Comparison of ENCODE assay signal across 15 mouse cellular contexts in genomic region chr11:115447321-115447885, GRCm38 (mm10). TPM values are rescaled to one million over a fixed set of nuclear protein-coding genes. Genes with fewer than 3 reads are reported as not detected.
DNase-seq lines count a peak whose midpoint lies in the region; ATAC-seq and TF ChIP-seq lines count a peak whose summit lies in the region.
"Had no signal": no experiment of that assay in that cellular context is flagged by ENCODE, and none has a peak within 500 bp of the region (broad histone marks: within the 10 kb centered on the region; RNA-seq: fewer than 3 reads in every experiment).

No protein-coding gene starts in this region.

- no peak for TF ChIP-seq EP300 in lung, postnatal 0 days (IDR thresholded peaks at IDR 0.05)

- TF ChIP-seq CTCF in lung, postnatal 0 days (IDR thresholded peaks at IDR 0.05), result no peak

- no peaks in the 10 kb centered on the region for H3K9me3 ChIP-seq in heart, embryonic 12.5 days (replicated peaks)
- H3K9me3 ChIP-seq in liver, embryonic 12.5 days (replicated peaks), result no peaks in the 10 kb centered on the region
- H3K9me3 ChIP-seq in lung, postnatal 0 days (ENCODE audit: low read length), result no peaks in the 10 kb centered on the region
- no peaks in the 10 kb centered on the region for H3K9me3 ChIP-seq in limb, embryonic 10.5 days (replicated peaks)

- H3K36me3 ChIP-seq in heart, embryonic 12.5 days, result no peaks in the 10 kb centered on the region
- H3K36me3 ChIP-seq in liver, embryonic 12.5 days, result no peaks in the 10 kb centered on the region
- no peaks in the 10 kb centered on the region for H3K36me3 ChIP-seq in lung, postnatal 0 days (ENCODE audit: insufficient read depth, low read length)
- no peaks in the 10 kb centered on the region for H3K36me3 ChIP-seq in limb, embryonic 10.5 days

- no peak overlapping the region for H3K4me3 ChIP-seq in heart, embryonic 12.5 days
- no peak overlapping the region for H3K4me3 ChIP-seq in liver, embryonic 12.5 days
- no peak overlapping the region for H3K4me3 ChIP-seq in lung, postnatal 0 days (ENCODE audit: low read depth, low read length)
- no peak overlapping the region for H3K4me3 ChIP-seq in limb, embryonic 10.5 days
- H3K4me3 ChIP-seq: left cerebral cortex, adult 2 months had no signal

- H3K4me2 ChIP-seq in heart, embryonic 12.5 days, result no peak overlapping the region
- no peak overlapping the region for H3K4me2 ChIP-seq in liver, embryonic 12.5 days
- H3K4me2 ChIP-seq in lung, postnatal 0 days (replicated peaks; ENCODE audit: low read depth, low read length), result no peak overlapping the region

- DNase-seq in heart, adult 8-10 months (ENCODE audit: low spot score), result no peak
- DNase-seq in thymus, postnatal 4 days, result peak; percentile 27
- DNase-seq in thymus, postnatal 25 days, result no peak
- DNase-seq in testis, postnatal 14 days (ENCODE audit: low spot score), result no peak
- no peak for DNase-seq in lung, postnatal 0 days (ENCODE audit: low spot score)
- DNase-seq in limb, embryonic 10.5 days (ENCODE audit: low spot score), result no peak
- DNase-seq: cerebellum, adult 11 months; lung, adult 18-20 months had no signal

- H3K27ac ChIP-seq in heart, embryonic 12.5 days (ENCODE audit: poor library complexity, severe bottlenecking), result peak overlapping the region; percentile 4; the same call in 1 of the 2 replicates
- H3K27ac ChIP-seq in liver, embryonic 12.5 days, result peak overlapping the region; percentile 45
- no peak overlapping the region for H3K27ac ChIP-seq in lung, postnatal 0 days (ENCODE audit: low read length)
- no peak overlapping the region for H3K27ac ChIP-seq in limb, embryonic 10.5 days
- H3K27ac ChIP-seq: left cerebral cortex, adult 2 months had no signal

- H3K4me1 ChIP-seq in heart, embryonic 12.5 days (replicated peaks), result peaks cover 23% of the 10 kb centered on the region
- peaks cover 13% of the 10 kb centered on the region; the same call in 1 of the 2 replicates for H3K4me1 ChIP-seq in liver, embryonic 12.5 days
- 0 out of 2 replicates have a peak, but pooled peaks cover 4% of the 10 kb centered on the region for H3K4me1 ChIP-seq in lung, postnatal 0 days (ENCODE audit: insufficient read depth, low read depth, low read length)
- peaks cover 29% of the 10 kb centered on the region for H3K4me1 ChIP-seq in limb, embryonic 10.5 days

- no peak for ATAC-seq in heart, embryonic 12.5 days (ENCODE audit: insufficient number of reproducible peaks, low FRiP score)
- 0 out of 2 replicates have a peak, but pooled peaks have one; percentile 11 for ATAC-seq in liver, embryonic 12.5 days
- ATAC-seq in lung, postnatal 0 days, result no peak
- ATAC-seq: activated CD4-positive, CD25-positive, alpha-beta regulatory T cell, adult 4 months had no signal

- WGBS in heart, embryonic 12.5 days, result 78% methylated on average over 11 of the region's 11 CpGs
- 71% methylated on average over 11 of the region's 11 CpGs for WGBS in liver, embryonic 12.5 days (ENCODE audit: insufficient replicate concordance)
- WGBS in lung, postnatal 0 days, result 83% methylated on average over 11 of the region's 11 CpGs
- 85% methylated on average over 11 of the region's 11 CpGs for WGBS in limb, embryonic 10.5 days

- H3K9ac ChIP-seq in heart, embryonic 12.5 days, result no peak overlapping the region
- no peak overlapping the region for H3K9ac ChIP-seq in liver, embryonic 12.5 days
- H3K9ac ChIP-seq in lung, postnatal 0 days (replicated peaks; ENCODE audit: low read depth), result no peak overlapping the region

- H3K27me3 ChIP-seq in heart, embryonic 12.5 days (replicated peaks), result no peaks in the 10 kb centered on the region
- H3K27me3 ChIP-seq in liver, embryonic 12.5 days (replicated peaks), result peaks cover 30% of the 10 kb centered on the region; the same call in 1 of the 2 replicates
- no peaks in the 10 kb centered on the region for H3K27me3 ChIP-seq in lung, postnatal 0 days (replicated peaks; ENCODE audit: insufficient read depth, low read length)
- H3K27me3 ChIP-seq in limb, embryonic 10.5 days (ENCODE audit: low read depth, poor library complexity, severe bottlenecking), result no peaks in the 10 kb centered on the region

RNA-seq across cellular contexts. Expression of gene Trim80, which starts 7.1 kb away (rescaled TPM):
- polyA plus RNA-seq in heart, embryonic 12.5 days (2016; fragmentation: Nextera tagmentation; extraction: Ambion mirVana), result 0.19 and 0.35 TPM in 2 replicates
- under 1 TPM in 1 of 4 experiments, not detected in 3; 0.16 TPM for total RNA-seq in heart, adult 8-10 months (2022)
- polyA plus RNA-seq in liver, embryonic 12.5 days (2016; fragmentation: Nextera tagmentation; extraction: Ambion mirVana), result 0.18 and 0.22 TPM in 2 replicates
- not detected in 2 replicates for polyA plus RNA-seq in lung, postnatal 0 days (2015; fragmentation: Nextera tagmentation; extraction: Ambion mirVana)
- polyA plus RNA-seq in limb, embryonic 10.5 days (2016; fragmentation: Nextera tagmentation; extraction: Ambion mirVana), result 0.18 and 0.26 TPM in 2 replicates
- total RNA-seq: heart, postnatal 10 days; megakaryocyte progenitor cell, adult 5-6 weeks had no signal
- polyA plus RNA-seq: activated CD4-positive, CD25-positive, alpha-beta regulatory T cell, adult 4 months; C2C12 had no signal

RNA-seq across cellular contexts. Expression of gene Slc16a5, which starts 14.9 kb away (rescaled TPM):
- polyA plus RNA-seq in heart, embryonic 12.5 days (2016; fragmentation: Nextera tagmentation; extraction: Ambion mirVana), result 0.17 TPM in 1 of 2 replicates, not detected in the other
- total RNA-seq in heart, adult 8-10 months (2022), result not detected
- polyA plus RNA-seq in liver, embryonic 12.5 days (2016; fragmentation: Nextera tagmentation; extraction: Ambion mirVana), result 0.08 and 0.10 TPM in 2 replicates
- polyA plus RNA-seq in lung, postnatal 0 days (2015; fragmentation: Nextera tagmentation; extraction: Ambion mirVana), result 0.07 and 0.13 TPM in 2 replicates
- 0.23 and 0.25 TPM in 2 replicates for polyA plus RNA-seq in limb, embryonic 10.5 days (2016; fragmentation: Nextera tagmentation; extraction: Ambion mirVana)
- total RNA-seq: left cerebral cortex, adult 2 months; megakaryocyte progenitor cell, adult 5-6 weeks had no signal

RNA-seq across cellular contexts. Expression of gene Kctd2, which starts 27.5 kb away (rescaled TPM):
- 16.0 and 17.5 TPM in 2 replicates for polyA plus RNA-seq in heart, embryonic 12.5 days (2016; fragmentation: Nextera tagmentation; extraction: Ambion mirVana)
- total RNA-seq in heart, adult 8-10 months (2022), result 10 to 100 TPM; 29.3 to 34.0 (median 29.7) TPM
- 8.6 and 9.3 TPM in 2 replicates for polyA plus RNA-seq in liver, embryonic 12.5 days (2016; fragmentation: Nextera tagmentation; extraction: Ambion mirVana)
- polyA plus RNA-seq in lung, postnatal 0 days (2015; fragmentation: Nextera tagmentation; extraction: Ambion mirVana), result 18.6 and 19.1 TPM in 2 replicates
- polyA plus RNA-seq in limb, embryonic 10.5 days (2016; fragmentation: Nextera tagmentation; extraction: Ambion mirVana), result 13.6 and 18.3 TPM in 2 replicates

RNA-seq across cellular contexts. Expression of gene Atp5h, which starts 27.6 kb away (rescaled TPM):
- polyA plus RNA-seq in heart, embryonic 12.5 days (2016; fragmentation: Nextera tagmentation; extraction: Ambion mirVana), result 1,576 and 1,627 TPM in 2 replicates
- 1,000 to 10,000 TPM; 2,233 to 2,384 (median 2,275) TPM for total RNA-seq in heart, adult 8-10 months (2022)
- polyA plus RNA-seq in liver, embryonic 12.5 days (2016; fragmentation: Nextera tagmentation; extraction: Ambion mirVana), result 624 and 630 TPM in 2 replicates
- polyA plus RNA-seq in lung, postnatal 0 days (2015; fragmentation: Nextera tagmentation; extraction: Ambion mirVana), result 669 and 721 TPM in 2 replicates
- polyA plus RNA-seq in limb, embryonic 10.5 days (2016; fragmentation: Nextera tagmentation; extraction: Ambion mirVana), result 862 and 900 TPM in 2 replicates

RNA-seq across cellular contexts. Expression of gene Armc7, which starts 28.1 kb away (rescaled TPM):
- polyA plus RNA-seq in heart, embryonic 12.5 days (2016; fragmentation: Nextera tagmentation; extraction: Ambion mirVana), result 5.8 and 6.4 TPM in 2 replicates
- total RNA-seq in heart, adult 8-10 months (2022), result 1 to 10 TPM; 1.2 to 2.2 (median 1.9) TPM
- polyA plus RNA-seq in liver, embryonic 12.5 days (2016; fragmentation: Nextera tagmentation; extraction: Ambion mirVana), result 4.0 and 4.2 TPM in 2 replicates
- 6.4 and 9.0 TPM in 2 replicates for polyA plus RNA-seq in lung, postnatal 0 days (2015; fragmentation: Nextera tagmentation; extraction: Ambion mirVana)
- 7.0 and 9.9 TPM in 2 replicates for polyA plus RNA-seq in limb, embryonic 10.5 days (2016; fragmentation: Nextera tagmentation; extraction: Ambion mirVana)

Comparison
In these comparisons a context has a peak if more than half of its experiments do, and no peak if none do; other contexts are left out.
1. H3K27ac ChIP-seq: peak in heart, embryonic 12.5 days (single experiment) and liver, embryonic 12.5 days (single experiment); none in lung, postnatal 0 days (single experiment) and limb, embryonic 10.5 days (single experiment).